Mouse (Mus musculus): ENCODE measurements around the gene Snx30.

- TF ChIP-seq EP300 (IDR thresholded peaks at IDR 0.05; ENCODE audit: low read depth in 1 of 2, low read length in 2 of 2) (no peak), TAL1 (IDR thresholded peaks at IDR 0.05; ENCODE audit: low read length) (no peak), GATA1 (IDR thresholded peaks at IDR 0.05; ENCODE audit: low read depth, low read length) (no peak), CHD1 (IDR thresholded peaks at IDR 0.05; ENCODE audit: low read depth, low read length) (no peak), HCFC1 (IDR thresholded peaks at IDR 0.05; ENCODE audit: low read depth, low read length) (no peak), CTCF (IDR thresholded peaks at IDR 0.05 in 2 of 3, conservative IDR thresholded peaks at IDR 0.05 in 1 of 3; ENCODE audit: control insufficient read depth in 1 of 3, insufficient read depth in 1 of 3, low read depth in 2 of 3, low read length in 3 of 3, poor library complexity in 1 of 3, severe bottlenecking in 1 of 3) (no peak), ZMIZ1 (IDR thresholded peaks at IDR 0.05; ENCODE audit: low read depth, low read length) (no peak), MAX (IDR thresholded peaks at IDR 0.05; ENCODE audit: low read length) (no peak), MXI1 (IDR thresholded peaks at IDR 0.05; ENCODE audit: low read depth, low read length) (no peak), NELFE (IDR thresholded peaks at IDR 0.05; ENCODE audit: low read depth, low read length) (no peak), CHD2 (IDR thresholded peaks at IDR 0.05; ENCODE audit: low read length) (no peak), POLR2A (IDR thresholded peaks at IDR 0.05; ENCODE audit: control insufficient read depth in 1 of 2, insufficient read depth in 1 of 2, low read depth in 1 of 2, low read length in 2 of 2, poor library complexity in 1 of 2) (no peak)
Measured at GRCm38 (mm10) chr4:59901810-59902209, 96.2 kb downstream of the Snx30 start.

All from MEL (cell line).